Mouse (Mus musculus): ENCODE results near the gene Spg20. TPM values are rescaled to one million over a fixed set of nuclear protein-coding genes. Genes with fewer than 3 reads are reported as not detected.

The Spg20 gene
- polyA plus RNA-seq (2012; rRNA removed) = 7.8 TPM in 2 replicates

GRCm38 (mm10) chr3:55111935-55112709, at the start of gene Spg20:
Gene Spg20, plus strand, starts transcription at chr3:55112108.

DNA sequence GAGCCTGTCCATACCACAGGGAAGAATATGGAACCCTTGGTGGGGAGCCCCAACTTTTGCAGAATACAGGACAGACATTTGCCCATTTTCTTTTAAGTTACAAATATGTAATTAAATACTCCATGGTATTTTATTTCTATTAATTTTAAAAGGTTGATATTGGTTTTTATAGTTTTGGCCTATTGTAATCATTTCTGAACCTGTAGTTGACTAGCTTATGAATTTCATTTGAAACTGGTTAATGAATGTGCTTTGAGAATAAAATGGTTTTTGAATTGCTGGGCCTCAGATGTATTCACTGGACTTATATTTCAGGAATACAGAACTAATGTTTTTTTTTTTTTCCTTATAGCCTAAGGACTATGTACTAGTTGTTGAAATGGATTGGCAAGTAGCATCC, 25.1 kb downstream of the Spg20 start, which contains the start of gene Ccdc169:
Gene Ccdc169, plus strand, starts transcription at position 301 of the 400 bp plus-strand sequence.

DNA sequence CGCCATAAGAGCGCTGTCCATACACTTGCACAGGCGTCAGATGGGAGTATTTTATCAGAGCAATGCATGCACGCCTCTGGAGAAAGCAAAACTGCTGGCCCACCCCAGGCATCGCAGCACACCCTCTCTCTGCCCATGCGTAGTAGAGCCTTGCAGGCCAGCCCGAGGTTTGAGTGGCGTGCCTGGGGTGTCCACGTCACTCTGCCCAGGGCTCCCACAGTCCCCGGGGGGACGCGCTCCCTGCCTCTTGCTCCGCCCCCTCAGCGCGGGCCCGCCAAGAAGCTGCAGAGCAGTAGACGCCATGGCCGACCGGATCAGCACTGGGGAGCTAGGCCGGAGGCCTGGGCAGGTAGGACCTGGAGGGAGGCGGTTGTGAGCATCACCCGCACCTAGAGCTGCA, 69.9 kb downstream of the Spg20 start, which contains the start of gene Sohlh2:
Gene Sohlh2, plus strand, starts transcription at position 263 of the 400 bp plus-strand sequence.

Other genes starting within 250 kb of the Spg20 start
- gene Sertm1, start 196.2 kb upstream of the Spg20 start, polyA plus RNA-seq (2012; rRNA removed) = 1.6 TPM in 2 replicates
- 0.14 and 0.25 TPM in 2 replicates for gene Ccna1, start 56.6 kb upstream of the Spg20 start, polyA plus RNA-seq (2012; rRNA removed)
- 0.01 TPM in 2 replicates for gene Ccdc169, start 25.2 kb downstream of the Spg20 start, polyA plus RNA-seq (2012; rRNA removed)
- gene Sohlh2, start 69.9 kb downstream of the Spg20 start, polyA plus RNA-seq (2012; rRNA removed) = not detected in 2 replicates
- 0.07 and 0.11 TPM in 2 replicates for gene Dclk1, start 130.3 kb downstream of the Spg20 start, polyA plus RNA-seq (2012; rRNA removed)